Mouse (Mus musculus) erythroid progenitor cell, adult 5-6 weeks (primary cell): Measurements from ENCODE around the gene Sipa1l1. TPM values are rescaled to one million over a fixed set of nuclear protein-coding genes. Genes with fewer than 3 reads are reported as not detected.
"Not testable (repeated sequence)": the region's sequence is repeated elsewhere in the genome, so short reads cannot be mapped to it uniquely, and the experiment has no call there.

Source experiments
- ATAC-seq: replicated peaks from 2 replicates; pipeline ENCODE4 v1.8.0; 2016; ENCODE audit warnings: moderate number of reproducible peaks, mild to moderate bottlenecking, moderate TSS enrichment, inconsistent platforms; ENCODE audit not compliant: poor library complexity, low FRiP score, severe bottlenecking
- total RNA-seq, 2 experiments: library from RNA; stranded (forward) in 1 of 2; stranded (reverse) in 1 of 2; fragments of 150-400 nt in 1 of 2; fragments of 186-747, 209-891 nt in 1 of 2; gene quantifications; 2 replicates each; pipeline versions ENCODE4 v1.2.3 to v1.2.4; 2015 to 2017; ENCODE audit warnings: low replicate concordance in 2 of 2

The Sipa1l1 gene
- total RNA-seq, 2 experiments from 2014 or later = 4.3 to 7.1 TPM

- ATAC-seq = no peak
Measured at GRCm38 (mm10) chr12:82452428-82452827, 283.3 kb downstream of the Sipa1l1 start.

- ATAC-seq = no peak
Measured at GRCm38 (mm10) chr12:82454415-82454814, 285.3 kb downstream of the Sipa1l1 start.

GRCm38 (mm10) chr12:82455700-82456413 is 286.7 kb downstream of the Sipa1l1 start:
- no peak for ATAC-seq

GRCm38 (mm10) chr12:82456414-82456805 is 287.3 kb downstream of the Sipa1l1 start:
- no peak for ATAC-seq

GRCm38 (mm10) chr12:82457609-82458008 is 288.5 kb downstream of the Sipa1l1 start:
- no peak for ATAC-seq

GRCm38 (mm10) chr12:82458017-82458416 is 288.9 kb downstream of the Sipa1l1 start:
- no peak for ATAC-seq

GRCm38 (mm10) chr12:82467234-82467633 is 298.1 kb downstream of the Sipa1l1 start:
- ATAC-seq = no peak

GRCm38 (mm10) chr12:82467641-82468040 is 298.5 kb downstream of the Sipa1l1 start:
- no peak for ATAC-seq

GRCm38 (mm10) chr12:82468416-82468815 is 299.3 kb downstream of the Sipa1l1 start:
- no peak for ATAC-seq

- ATAC-seq = no peak
Measured at GRCm38 (mm10) chr12:82469706-82470361, 300.7 kb downstream of the Sipa1l1 start.

- no peak for ATAC-seq
Measured at GRCm38 (mm10) chr12:82470362-82470936, 301.3 kb downstream of the Sipa1l1 start.

- ATAC-seq = no peak
Measured at GRCm38 (mm10) chr12:82472796-82473195, 303.7 kb downstream of the Sipa1l1 start.

GRCm38 (mm10) chr12:82473238-82473637 is 304.1 kb downstream of the Sipa1l1 start:
- no peak for ATAC-seq

GRCm38 (mm10) chr12:82474409-82474808 is 305.3 kb downstream of the Sipa1l1 start:
- no peak for ATAC-seq

- no peak for ATAC-seq
Measured at GRCm38 (mm10) chr12:82476028-82476427, 306.9 kb downstream of the Sipa1l1 start.

- ATAC-seq = no peak
Measured at GRCm38 (mm10) chr12:82476580-82476979, 307.5 kb downstream of the Sipa1l1 start.

GRCm38 (mm10) chr12:82477826-82478225 is 308.7 kb downstream of the Sipa1l1 start:
- no peak for ATAC-seq

- ATAC-seq = no peak
Measured at GRCm38 (mm10) chr12:82478256-82478655, 309.1 kb downstream of the Sipa1l1 start.

GRCm38 (mm10) chr12:82479393-82479792 is 310.3 kb downstream of the Sipa1l1 start:
- ATAC-seq = no peak

GRCm38 (mm10) chr12:82480425-82480824 is 311.3 kb downstream of the Sipa1l1 start:
- ATAC-seq = not testable (repeated sequence)

- ATAC-seq = no peak
Measured at GRCm38 (mm10) chr12:82485466-82485865, 316.3 kb downstream of the Sipa1l1 start.
